Mouse (Mus musculus) lung, adult 2 months (tissue): ENCODE results near the gene Nbas.

Experiments used
- CTCF ChIP-seq: fragments of 200-500 bp; IDR thresholded peaks from 2 replicates; pipeline ENCODE4 v1.5.1; 2011; ENCODE audit warnings: mild to moderate bottlenecking, low read length, control low read depth; ENCODE audit not compliant: insufficient read depth
- POLR2A ChIP-seq: fragments of 200-500 bp; IDR thresholded peaks from 2 replicates; pipeline ENCODE4 v1.6.1; 2011; ENCODE audit warnings: low read depth, mild to moderate bottlenecking, control low read depth, low read length, borderline replicate concordance; ENCODE audit errors: extremely low read depth

GRCm38 (mm10) chr12:13580796-13581195, 311.9 kb downstream of the Nbas start:
- no peak for TF ChIP-seq CTCF
- no peak for TF ChIP-seq POLR2A
